Mouse (Mus musculus): Measurements from ENCODE around the gene Cyp2s1.

Gene Cyp2s1

GRCm38 (mm10) chr7:25782744-25783143 lies 34.0 kb downstream of the Cyp2s1 start:
- DNase-seq (ENCODE audit: low read depth in 2 of 2, low spot score in 2 of 2) = no peak

- DNase-seq (ENCODE audit: low read depth in 2 of 2, low spot score in 2 of 2) = peak in 1 of 2 experiments; percentile 15
Measured at GRCm38 (mm10) chr7:25781937-25782610, 34.6 kb downstream of the Cyp2s1 start.

- no peak for DNase-seq (ENCODE audit: low read depth in 2 of 2, low spot score in 2 of 2)
Measured at GRCm38 (mm10) chr7:25781321-25781936, 35.3 kb downstream of the Cyp2s1 start.

GRCm38 (mm10) chr7:25780753-25781152 lies 36.0 kb downstream of the Cyp2s1 start:
- DNase-seq (ENCODE audit: low read depth in 2 of 2, low spot score in 2 of 2) = no peak

- DNase-seq (ENCODE audit: low read depth in 2 of 2, low spot score in 2 of 2) = no peak
Measured at GRCm38 (mm10) chr7:25780021-25780420, 36.7 kb downstream of the Cyp2s1 start.

GRCm38 (mm10) chr7:25768229-25768628 lies 48.5 kb downstream of the Cyp2s1 start:
- DNase-seq (ENCODE audit: low read depth in 2 of 2, low spot score in 2 of 2) = no peak

GRCm38 (mm10) chr7:25766108-25766507 lies 50.6 kb downstream of the Cyp2s1 start:
- no peak for DNase-seq (ENCODE audit: low read depth in 2 of 2, low spot score in 2 of 2)

- no peak for DNase-seq (ENCODE audit: low read depth in 2 of 2, low spot score in 2 of 2)
Measured at GRCm38 (mm10) chr7:25764221-25764620, 52.5 kb downstream of the Cyp2s1 start.

- DNase-seq (ENCODE audit: low read depth in 2 of 2, low spot score in 2 of 2) = no peak
Measured at GRCm38 (mm10) chr7:25763678-25764077, 53.0 kb downstream of the Cyp2s1 start.

GRCm38 (mm10) chr7:25761354-25761753 lies 55.4 kb downstream of the Cyp2s1 start:
- no peak for DNase-seq (ENCODE audit: low read depth in 2 of 2, low spot score in 2 of 2)

- peak; percentile 85 to 93 for DNase-seq (ENCODE audit: low read depth in 2 of 2, low spot score in 2 of 2)
Measured at GRCm38 (mm10) chr7:25756011-25756410, 60.7 kb downstream of the Cyp2s1 start.

GRCm38 (mm10) chr7:25755468-25755833 lies 61.3 kb downstream of the Cyp2s1 start:
- no peak for DNase-seq (ENCODE audit: low read depth in 2 of 2, low spot score in 2 of 2)

GRCm38 (mm10) chr7:25754738-25755467 lies 61.8 kb downstream of the Cyp2s1 start, which contains the start of gene Hnrnpul1:
Hnrnpul1 (minus strand) TSS chr7:25754757.
- DNase-seq (ENCODE audit: low read depth in 2 of 2, low spot score in 2 of 2) = peak; percentile 99 to 100

- no peak for DNase-seq (ENCODE audit: low read depth in 2 of 2, low spot score in 2 of 2)
Measured at GRCm38 (mm10) chr7:25754439-25754737, 62.3 kb downstream of the Cyp2s1 start.

- peak in 1 of 2 experiments; percentile 20 for DNase-seq (ENCODE audit: low read depth in 2 of 2, low spot score in 2 of 2)
Measured at GRCm38 (mm10) chr7:25753643-25754438, 62.9 kb downstream of the Cyp2s1 start.

- no peak for DNase-seq (ENCODE audit: low read depth in 2 of 2, low spot score in 2 of 2)
Measured at GRCm38 (mm10) chr7:25753076-25753475, 63.6 kb downstream of the Cyp2s1 start.

Measured in CD8-positive naive resting alpha-beta T cell, adult 2 months (primary cell).